Mouse (Mus musculus) macrophage (primary cell): Measurements from ENCODE around the gene Me1. TPM values are rescaled to one million over a fixed set of nuclear protein-coding genes. Genes with fewer than 3 reads are reported as not detected.

Experiments used
- H3K27ac ChIP-seq: fragments of 350-480 bp; formaldehyde crosslinking; 2 replicates; pipeline ENCODE4 v1.9.0; 2021
- H3K36me3 ChIP-seq: fragments of 350-480 bp; formaldehyde crosslinking; 2 replicates; pipeline ENCODE4 v1.9.0; 2021; ENCODE audit errors: inconsistent target
- H3K4me3 ChIP-seq: fragments of 350-480 bp; formaldehyde crosslinking; 2 replicates; pipeline ENCODE4 v1.9.0; 2021; ENCODE audit errors: inconsistent target
- H3K79me2 ChIP-seq: fragments of 350-480 bp; formaldehyde crosslinking; 2 replicates; pipeline ENCODE4 v1.9.0; 2021; ENCODE audit errors: inconsistent target
- WGBS: methylation state at CpG from one replicate; pipeline ENCODE4 v1.1.7; 2026; ENCODE audit warnings: inconsistent platforms; ENCODE audit not compliant: missing documents; 5-methylcytosine and 5-hydroxymethylcytosine counted together
- polyA plus RNA-seq: library from polyadenylated mRNA; stranded (reverse); fragments of 250-400 nt; gene quantifications from 3 replicates; pipeline ENCODE4 v1.2.4, GENCODE M21; 2018; ENCODE audit warnings: inconsistent platforms
- total RNA-seq, 78 experiments: library from RNA; depleted of rRNA; stranded (reverse); fragments of 250-400 nt; gene quantifications; 1 replicate in 9 of 78; 2 replicates in 24 of 78; 3 replicates in 43 of 78; 4 replicates in 2 of 78; pipeline ENCODE4 v1.2.4; 2018; ENCODE audit warnings: inconsistent platforms in 56 of 78

The Me1 gene
- 1 to 10 TPM in 5 of 26 experiments, under 1 TPM in 19, not detected in 2; 0.25 to 6.7 (median 0.67) TPM for total RNA-seq (2018; cell fraction: chromatin; rRNA removed)
- total RNA-seq (2018; cell fraction: cytosol; rRNA removed) = 1 to 10 TPM in 17 of 26 experiments, under 1 TPM in 9; 0.65 to 5.4 (median 1.8) TPM
- total RNA-seq (2018; cell fraction: nucleus; rRNA removed) = 1 to 10 TPM in 13 of 26 experiments, under 1 TPM in 13; 0.18 to 5.3 (median 1.0) TPM
- 0.80 to 2.6 TPM (median 0.87 TPM) in 3 replicates for polyA plus RNA-seq

DNA sequence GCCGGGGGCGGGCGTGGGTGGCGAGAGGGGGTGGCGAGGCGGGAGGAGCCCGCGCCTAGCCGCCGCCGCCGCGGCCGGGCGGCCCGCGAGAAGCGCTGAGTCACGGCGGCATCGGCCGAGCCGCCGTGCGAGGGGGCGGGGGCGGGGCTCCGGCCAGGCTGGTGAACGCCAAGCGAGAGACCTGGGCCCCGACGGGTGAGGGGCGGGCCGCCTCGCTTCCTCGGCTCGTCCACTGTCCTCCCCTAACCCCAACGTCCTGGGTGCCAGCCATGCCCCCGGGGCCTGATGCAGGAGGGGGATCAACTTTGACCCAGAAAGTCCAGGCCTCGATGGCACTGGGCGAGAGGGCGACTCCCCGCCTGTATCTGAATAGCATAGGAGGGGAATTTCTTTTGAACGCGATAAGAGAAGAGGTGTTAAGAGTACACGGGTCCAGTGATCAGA lies at the start of gene Me1:
Me1 (minus strand) TSS at position 136 of the 444 bp plus-strand sequence.
- 6% methylated on average over 43 of the region's 46 CpGs for WGBS
- Histone ChIP-seq H3K79me2 (no peaks in the 10 kb centered on the region), H3K4me3 (peak within 1 kb of the TSS; percentile 7; the same call in 1 of the 2 replicates), H3K27ac (no peak within 1 kb of the TSS), H3K36me3 (no peaks in the 10 kb centered on the region)

DNA sequence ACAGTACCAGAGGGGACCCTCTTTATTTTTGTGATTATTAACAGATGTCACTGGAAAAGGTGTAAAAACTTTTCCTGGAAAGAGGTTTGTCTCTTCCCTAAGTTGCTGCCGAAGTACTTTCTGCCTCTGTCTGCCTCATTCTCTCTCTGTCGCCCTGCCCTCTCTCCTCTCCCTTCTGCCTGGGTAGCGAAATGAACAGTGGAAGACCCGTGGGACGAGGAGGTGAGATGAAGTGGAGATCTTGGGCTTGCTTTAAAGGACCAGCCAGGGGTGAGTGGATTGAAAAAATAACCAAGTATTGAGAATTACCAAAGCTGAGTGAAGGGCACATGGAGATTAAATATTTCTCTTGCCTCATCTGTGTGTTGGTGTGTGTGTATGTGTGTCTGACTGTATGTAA lies 48.3 kb upstream of the Me1 start:
- no peak overlapping the region for H3K27ac ChIP-seq
- no peak overlapping the region for H3K4me3 ChIP-seq
- no peaks in the 10 kb centered on the region for H3K36me3 ChIP-seq
- no peaks in the 10 kb centered on the region for H3K79me2 ChIP-seq
- 55% methylated on average over 5 of the region's 5 CpGs for WGBS

DNA sequence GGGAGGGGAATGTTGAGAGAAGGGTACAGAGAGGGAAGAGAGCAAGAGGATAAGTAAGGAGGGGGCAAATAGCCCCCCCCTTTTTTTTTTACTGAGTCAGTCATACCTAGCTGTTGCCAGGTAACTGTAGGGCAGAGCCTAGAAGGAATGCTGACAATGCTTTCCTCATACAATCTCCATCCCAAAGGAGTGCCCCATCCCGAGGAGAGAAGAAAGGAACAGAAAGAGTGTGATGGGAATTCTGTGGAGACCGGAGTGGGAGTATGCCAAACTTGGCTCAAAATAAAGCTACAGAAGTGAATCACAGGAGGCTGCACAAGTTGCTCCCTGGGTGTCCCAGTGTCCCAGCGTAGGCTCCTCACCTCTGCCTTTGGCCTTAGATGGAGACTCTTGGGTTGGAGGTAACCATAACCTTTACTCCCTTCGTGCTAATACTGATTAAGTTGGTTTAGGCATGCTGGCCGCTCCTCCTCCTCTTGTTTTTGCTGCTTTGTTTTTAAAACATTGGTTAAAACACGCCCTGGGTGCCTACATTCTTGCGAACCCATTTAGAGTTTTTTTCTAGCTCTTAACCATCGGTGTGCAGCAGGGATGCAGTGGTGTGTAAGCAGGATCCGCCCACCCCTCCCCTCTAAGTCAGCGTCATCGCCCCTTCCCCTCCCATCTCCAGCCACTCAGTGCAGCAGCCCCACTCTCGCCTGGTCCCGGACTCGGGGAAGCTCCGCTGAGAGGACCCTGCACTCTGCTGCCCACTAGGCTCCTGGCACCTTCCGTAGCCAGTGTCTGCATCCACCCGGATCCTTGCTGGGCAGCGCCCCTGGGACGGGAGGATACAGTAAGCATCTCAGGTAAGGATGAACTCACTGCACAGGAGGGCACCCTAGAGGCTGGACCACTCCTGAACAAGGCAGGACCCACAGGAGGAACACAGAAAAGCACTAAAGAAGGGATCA lies 47.5 kb upstream of the Me1 start, which contains the start of gene Prss35:
Prss35 (plus strand) TSS at position 691 of the 953 bp plus-strand sequence.
- 8% methylated on average over 16 of the region's 19 CpGs for WGBS
- Histone ChIP-seq H3K36me3 (no peaks in the 10 kb centered on the region), H3K4me3 (no peak within 1 kb of the TSS)

GRCm38 (mm10) chr9:86739971-86740370 lies 44.2 kb upstream of the Me1 start:
- Histone ChIP-seq H3K36me3 (no peaks in the 10 kb centered on the region), H3K4me3 (no peak overlapping the region), H3K79me2 (no peaks in the 10 kb centered on the region), H3K27ac (no peak overlapping the region)
- WGBS = 48% methylated on average over 3 of the region's 3 CpGs

More for the DNA sequence above, 47.5 kb upstream of the Me1 start, which contains the start of gene Prss35:
- Histone ChIP-seq H3K27ac (no peak within 1 kb of the TSS), H3K79me2 (no peaks in the 10 kb centered on the region)

DNA sequence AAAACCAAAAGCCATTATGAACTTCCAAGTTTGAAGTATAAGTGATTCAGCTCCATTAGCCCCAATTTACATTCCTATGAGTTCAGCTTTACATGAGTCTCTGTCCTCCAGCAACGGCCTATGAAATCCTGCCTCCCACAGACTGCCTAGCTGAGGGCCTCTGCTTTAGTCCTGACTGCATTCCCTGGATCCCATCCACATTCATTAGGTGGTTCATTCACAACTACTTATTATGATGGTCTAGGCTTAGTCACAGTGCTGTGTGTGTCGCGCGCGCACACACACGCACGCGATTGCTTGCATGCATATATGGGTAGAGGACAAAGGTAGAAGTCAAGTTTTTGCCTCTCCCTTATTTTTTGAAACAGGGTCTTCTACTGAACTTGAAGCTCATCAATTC lies 43.0 kb upstream of the Me1 start:
- H3K27ac ChIP-seq = no peak overlapping the region
- no peaks in the 10 kb centered on the region for H3K79me2 ChIP-seq
- no peak overlapping the region for H3K4me3 ChIP-seq
- 97% methylated on average over 8 of the region's 8 CpGs for WGBS
- H3K36me3 ChIP-seq = no peaks in the 10 kb centered on the region

DNA sequence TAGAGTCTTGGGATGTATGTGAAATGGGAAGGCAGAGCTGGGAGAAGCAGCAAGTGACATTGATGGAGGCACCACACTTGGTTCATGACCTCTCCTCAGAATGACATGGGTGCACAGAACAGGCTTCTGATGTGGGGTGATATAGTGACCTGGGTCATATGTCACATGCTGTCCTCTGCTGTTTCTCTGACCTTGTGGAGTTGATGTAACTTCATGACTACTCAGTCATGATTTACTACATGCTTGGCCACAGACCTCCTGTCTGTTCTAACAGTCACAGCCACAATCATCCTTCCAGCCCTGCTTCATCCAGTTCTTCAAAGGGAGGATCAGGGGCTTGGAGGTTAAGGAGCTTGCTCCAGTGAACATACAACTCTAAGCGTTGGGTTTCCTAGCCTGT lies 42.3 kb upstream of the Me1 start:
- 100% methylated on average over 1 of the region's 1 CpGs for WGBS
- Histone ChIP-seq H3K36me3 (no peaks in the 10 kb centered on the region), H3K27ac (no peak overlapping the region), H3K79me2 (no peaks in the 10 kb centered on the region), H3K4me3 (no peak overlapping the region)

GRCm38 (mm10) chr9:86736991-86737390 lies 41.2 kb upstream of the Me1 start:
- 98% methylated on average over 4 of the region's 4 CpGs for WGBS
- H3K4me3 ChIP-seq = no peak overlapping the region
- no peaks in the 10 kb centered on the region for H3K36me3 ChIP-seq
- H3K79me2 ChIP-seq = no peaks in the 10 kb centered on the region
- no peak overlapping the region for H3K27ac ChIP-seq

GRCm38 (mm10) chr9:86734795-86735194 lies 39.0 kb upstream of the Me1 start:
- H3K79me2 ChIP-seq = no peaks in the 10 kb centered on the region
- H3K4me3 ChIP-seq = no peak overlapping the region
- H3K36me3 ChIP-seq = no peaks in the 10 kb centered on the region
- no peak overlapping the region for H3K27ac ChIP-seq
- 86% methylated on average over 9 of the region's 9 CpGs for WGBS

DNA sequence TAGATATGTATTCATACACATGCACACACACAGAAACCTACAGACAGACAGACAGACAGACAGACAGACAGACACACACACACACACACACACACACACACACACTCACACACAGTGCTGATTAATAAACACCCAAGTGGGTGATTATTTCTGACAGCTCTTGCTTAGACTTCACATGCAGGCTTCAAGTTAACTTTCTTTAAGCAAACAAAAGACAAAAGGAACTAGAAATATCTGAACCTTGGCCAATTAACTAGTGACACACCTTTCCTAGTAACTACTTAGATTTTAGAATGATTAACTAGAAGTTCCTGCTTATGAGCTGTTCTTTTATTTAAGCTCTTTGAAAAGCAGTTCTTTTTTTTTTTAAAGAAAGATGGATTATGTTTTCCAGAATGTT lies 38.6 kb upstream of the Me1 start:
- H3K36me3 ChIP-seq = no peaks in the 10 kb centered on the region
- H3K4me3 ChIP-seq = no peak overlapping the region
- no peaks in the 10 kb centered on the region for H3K79me2 ChIP-seq
- no peak overlapping the region for H3K27ac ChIP-seq

- Histone ChIP-seq H3K4me3 (no peak overlapping the region), H3K79me2 (no peaks in the 10 kb centered on the region), H3K36me3 (no peaks in the 10 kb centered on the region), H3K27ac (no peak overlapping the region)
- WGBS = 86% methylated on average over 3 of the region's 3 CpGs
Measured at GRCm38 (mm10) chr9:86729811-86730210, 34.1 kb upstream of the Me1 start.

DNA sequence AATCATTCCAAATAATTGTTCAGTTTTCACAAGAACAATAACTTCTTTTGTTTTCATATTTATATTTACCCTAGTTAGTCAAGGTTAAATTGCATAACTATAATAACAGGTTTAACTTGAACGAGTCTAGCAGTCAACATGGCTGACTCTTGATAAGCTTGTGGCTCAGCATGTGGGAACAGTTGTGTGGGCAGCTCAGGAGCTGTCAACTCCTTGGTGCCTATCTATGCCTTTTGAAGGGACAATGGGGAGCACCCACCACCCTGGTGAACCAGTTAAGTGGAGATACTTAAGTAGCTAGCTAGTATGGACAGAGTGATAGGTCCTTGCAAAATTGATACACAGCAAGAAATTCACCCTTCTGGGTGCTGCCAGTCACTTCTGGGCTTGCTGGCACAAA lies 33.3 kb upstream of the Me1 start:
- no peaks in the 10 kb centered on the region for H3K36me3 ChIP-seq
- H3K79me2 ChIP-seq = no peaks in the 10 kb centered on the region
- no peak overlapping the region for H3K27ac ChIP-seq
- 58% methylated on average over 1 of the region's 1 CpGs for WGBS
- no peak overlapping the region for H3K4me3 ChIP-seq

DNA sequence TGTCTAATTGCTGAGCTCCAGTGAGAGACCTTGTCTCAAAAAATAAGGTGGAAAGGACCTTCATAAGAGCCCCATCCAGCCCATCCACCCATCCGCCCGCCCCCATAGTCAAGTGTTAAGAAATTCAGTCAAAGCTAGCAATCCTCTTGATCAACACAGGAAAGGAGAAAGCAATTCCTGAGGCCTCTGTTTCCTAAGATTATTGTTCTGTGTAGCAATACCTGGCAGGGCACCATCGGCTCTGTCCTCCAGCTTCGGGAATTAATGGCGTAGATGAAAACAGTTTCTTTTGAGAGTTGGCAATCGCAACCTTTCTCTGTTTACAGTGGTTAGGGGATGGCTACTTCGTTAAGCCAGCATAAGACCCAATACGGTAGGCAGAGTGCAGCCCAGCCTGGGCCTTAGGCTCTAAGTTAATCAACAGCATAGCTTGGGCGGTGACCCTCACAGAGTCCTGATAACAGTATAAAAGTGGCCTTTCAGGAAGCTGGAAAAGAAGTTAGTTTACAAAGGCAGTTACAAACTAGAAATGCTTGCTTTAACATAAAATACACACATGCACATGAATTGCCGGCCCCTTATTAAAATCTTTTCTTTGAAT lies 32.6 kb upstream of the Me1 start:
- no peaks in the 10 kb centered on the region for H3K36me3 ChIP-seq
- no peaks in the 10 kb centered on the region for H3K79me2 ChIP-seq
- H3K27ac ChIP-seq = no peak overlapping the region
- WGBS = 86% methylated on average over 10 of the region's 10 CpGs
- no peak overlapping the region for H3K4me3 ChIP-seq

GRCm38 (mm10) chr9:86726381-86726720 lies 30.6 kb upstream of the Me1 start:
- WGBS = 87% methylated on average over 5 of the region's 5 CpGs
- Histone ChIP-seq H3K36me3 (no peaks in the 10 kb centered on the region), H3K27ac (no peak overlapping the region), H3K4me3 (no peak overlapping the region), H3K79me2 (no peaks in the 10 kb centered on the region)

- no peak overlapping the region for H3K4me3 ChIP-seq
- H3K36me3 ChIP-seq = no peaks in the 10 kb centered on the region
- no peaks in the 10 kb centered on the region for H3K79me2 ChIP-seq
- 78% methylated on average over 7 of the region's 7 CpGs for WGBS
- no peak overlapping the region for H3K27ac ChIP-seq
Measured at GRCm38 (mm10) chr9:86725604-86726380, 30.0 kb upstream of the Me1 start.
